Mouse (Mus musculus): Measurements from ENCODE around the gene Dmxl2.

Gene Dmxl2

DNA sequence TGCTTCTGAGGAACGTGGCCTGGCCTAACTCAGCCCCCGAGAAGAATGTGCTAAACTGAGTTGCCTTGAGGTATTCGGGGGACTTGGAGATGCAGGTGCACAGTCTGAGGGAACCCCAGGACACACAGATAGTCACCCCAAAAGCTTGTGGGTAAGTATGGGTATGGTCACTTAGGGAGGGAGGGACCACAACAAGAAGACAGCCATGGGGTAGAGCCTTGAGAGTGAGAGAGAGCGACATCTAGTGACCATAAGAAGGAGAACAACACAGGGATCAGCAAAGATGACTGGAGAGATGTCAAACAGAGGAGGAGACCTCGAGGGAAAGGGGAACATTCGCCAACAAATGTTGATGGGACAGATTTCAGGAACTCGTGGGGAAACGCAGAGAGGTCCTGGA is 178.0 kb downstream of the Dmxl2 start:
- no peak for DNase-seq (ENCODE audit: low read depth in 2 of 2, low spot score in 2 of 2)

DNA sequence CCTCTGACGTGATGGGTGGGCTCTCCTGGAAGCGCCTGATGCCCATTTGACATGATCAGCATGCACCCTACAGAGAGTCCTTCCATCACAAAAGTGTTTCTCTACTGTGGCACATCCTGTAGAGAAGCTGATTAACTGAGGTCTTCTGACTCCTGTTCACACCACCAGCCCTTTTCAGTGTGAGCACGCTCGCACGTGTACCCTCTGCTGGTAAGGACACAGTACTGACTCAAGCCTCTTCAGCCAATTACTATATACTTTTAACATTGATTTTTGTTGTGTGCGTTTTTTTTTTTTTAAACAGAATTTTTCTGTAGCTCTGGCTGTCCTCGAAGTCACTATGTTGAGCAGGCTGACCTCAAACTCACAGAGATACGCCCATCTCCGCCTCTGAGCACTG is 185.1 kb downstream of the Dmxl2 start:
- no peak for DNase-seq (ENCODE audit: low read depth in 2 of 2, low spot score in 2 of 2)
